19 mouse cellular contexts compared by ENCODE assay signal in genomic region chr11:44216346-44216745, GRCm38 (mm10).
"Had no signal": no experiment of that assay in that cellular context is flagged by ENCODE, and none has a peak within 500 bp of the region (broad histone marks: within the 10 kb centered on the region; RNA-seq: fewer than 3 reads in every experiment).

No protein-coding gene starts in this region.

- H3K9me3 ChIP-seq: midbrain, embryonic 10.5 days; midbrain, embryonic 12.5 days; neural tube, embryonic 13.5 days; neural tube, embryonic 15.5 days had no signal

- DNase-seq: lung, adult 18-20 months; lung, embryonic 14.5 days; lung, postnatal 10 days; lung, postnatal 4 days; midbrain, embryonic 14.5 days; retina, postnatal 1 day; right cerebral cortex, adult 18-20 months; right cerebral cortex, postnatal 25 days; right cerebral cortex, postnatal 4 days; spleen, adult 18-20 months; thymus, adult 2 months; thymus, postnatal 25 days; thymus, postnatal 4 days had no signal

- H3K9ac ChIP-seq: lung, embryonic 14.5 days; midbrain, embryonic 12.5 days; neural tube, embryonic 13.5 days; neural tube, embryonic 15.5 days had no signal

- H3K4me1 ChIP-seq: midbrain, embryonic 10.5 days; midbrain, embryonic 12.5 days; neural tube, embryonic 13.5 days; neural tube, embryonic 15.5 days had no signal

- H3K27ac ChIP-seq: midbrain, embryonic 10.5 days; midbrain, embryonic 12.5 days; neural tube, embryonic 13.5 days; neural tube, embryonic 15.5 days had no signal

- H3K4me2 ChIP-seq: lung, embryonic 14.5 days; midbrain, embryonic 12.5 days; neural tube, embryonic 13.5 days; neural tube, embryonic 15.5 days had no signal

- H3K27me3 ChIP-seq: midbrain, embryonic 12.5 days; neural tube, embryonic 13.5 days; neural tube, embryonic 15.5 days had no signal

- ATAC-seq: midbrain, embryonic 16.5 days had no signal

- H3K4me3 ChIP-seq: midbrain, embryonic 10.5 days; midbrain, embryonic 12.5 days; myocyte; neural tube, embryonic 13.5 days; neural tube, embryonic 15.5 days had no signal

- H3K36me3 ChIP-seq: midbrain, embryonic 10.5 days; midbrain, embryonic 12.5 days; neural tube, embryonic 13.5 days; neural tube, embryonic 15.5 days had no signal
